Mouse (Mus musculus): ENCODE results near the gene Capza2. TPM values are rescaled to one million over a fixed set of nuclear protein-coding genes. Genes with fewer than 3 reads are reported as not detected.

Gene Capza2
- polyA plus RNA-seq, 1 experiment from 2014 or later = 191 TPM

Other genes with a start within 250 kb of the Capza2 start
- 3.3 and 4.0 TPM in 2 replicates for gene Met, start 172.4 kb upstream of the Capza2 start, polyA plus RNA-seq (2015; fragmentation: Nextera tagmentation; extraction: Ambion mirVana)
- gene St7, start 56.7 kb downstream of the Capza2 start, polyA plus RNA-seq (2015; fragmentation: Nextera tagmentation; extraction: Ambion mirVana) = 25.7 and 26.5 TPM in 2 replicates

Measured in embryonic facial prominence, embryonic 13.5 days (tissue).